Mouse (Mus musculus): Measurements from ENCODE around the gene Tsen34.

DNA sequence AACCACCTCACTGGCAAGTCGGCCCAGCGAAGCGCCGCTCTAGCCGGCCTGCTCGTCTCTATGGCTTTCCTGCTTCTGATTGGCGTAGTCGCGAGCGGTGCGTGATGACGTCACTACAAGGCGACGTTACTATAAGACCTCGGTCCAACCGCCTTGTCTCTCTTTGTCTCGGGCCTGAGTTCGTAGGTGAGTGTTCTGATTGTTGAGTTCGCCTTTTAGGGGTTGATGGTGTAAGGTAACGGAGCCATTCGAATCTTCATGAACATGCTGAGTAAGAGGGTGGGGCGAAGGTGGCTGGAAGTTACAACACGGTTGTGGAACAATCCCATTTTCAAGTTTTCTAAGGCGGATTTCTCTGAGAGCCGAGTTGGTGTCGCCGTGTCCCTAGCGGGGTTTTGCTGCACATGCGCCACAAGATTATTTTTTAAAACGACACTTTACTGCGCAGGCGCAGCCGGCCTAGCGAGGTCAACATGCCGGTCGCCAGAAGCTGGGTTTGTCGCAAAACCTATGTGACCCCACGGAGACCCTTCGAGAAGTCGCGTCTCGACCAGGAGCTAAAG, 11.3 kb downstream of the Tsen34 start, which contains the start of gene Rps9:
- TF ChIP-seq CTCF (IDR thresholded peaks at IDR 0.05; ENCODE audit: low read depth) (peak; percentile 30), EP300 (IDR thresholded peaks at IDR 0.05; ENCODE audit: low read depth) (peak; percentile 72)
